Mouse (Mus musculus): Measurements from ENCODE around the gene Cyth1.

DNA sequence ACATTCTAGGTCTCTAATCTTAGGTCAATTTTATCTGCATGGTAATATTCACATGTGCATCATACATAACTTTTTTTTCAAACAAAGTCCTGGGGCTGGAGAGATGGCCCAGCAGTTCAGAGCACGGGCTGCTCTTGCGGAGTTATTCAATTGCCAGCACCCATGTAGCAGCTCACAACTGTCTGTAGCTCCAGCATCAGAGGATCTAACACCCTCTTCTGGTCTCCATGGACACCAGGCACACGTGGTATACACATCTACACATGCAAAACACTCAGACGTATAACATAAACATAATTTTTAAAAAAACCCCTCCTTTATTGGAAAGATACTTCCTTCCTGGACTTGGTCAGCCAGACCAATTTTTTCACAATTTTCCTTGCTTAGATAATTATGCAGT is 89.6 kb downstream of the Cyth1 start:
- TF ChIP-seq GATA1 (IDR thresholded peaks at IDR 0.05; ENCODE audit: low read length) (no peak), TAL1 (IDR thresholded peaks at IDR 0.05; ENCODE audit: low read length) (no peak)

Measured in erythroblast, embryonic 14.5 days (primary cell).